Comparison of ENCODE assay signal across 8 mouse cellular contexts in the genomic region with DNA sequence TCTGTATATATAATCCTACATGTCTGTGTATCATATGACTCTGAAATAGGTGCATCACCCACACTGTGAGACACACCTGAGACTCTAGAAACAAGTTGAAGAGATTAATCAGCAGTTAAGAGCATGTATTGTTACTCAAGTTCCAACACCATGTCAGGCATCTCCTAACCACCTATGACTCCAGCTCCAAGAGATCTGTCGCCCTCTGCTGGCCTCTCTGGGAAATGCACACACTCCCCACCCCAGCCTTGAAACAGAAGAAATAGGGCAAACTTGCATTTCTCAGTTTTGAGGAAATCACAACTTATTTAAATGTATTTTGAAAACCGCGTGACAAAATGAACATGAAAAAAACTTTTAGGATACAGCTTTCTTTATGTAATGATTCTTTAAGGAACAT. TPM values are rescaled to one million over a fixed set of nuclear protein-coding genes. Genes with fewer than 3 reads are reported as not detected.
DNase-seq lines count a peak whose midpoint lies in the region; ATAC-seq and TF ChIP-seq lines count a peak whose summit lies in the region.

No protein-coding gene starts in this region.

- H3K27me3 ChIP-seq in lung, embryonic 14.5 days (ENCODE audit: insufficient read depth, low read length): no peaks in the 10 kb centered on the region

- H3K4me2 ChIP-seq in lung, embryonic 14.5 days: no peak overlapping the region

- peak; percentile 93 for TF ChIP-seq CTCF in lung, embryonic 14.5 days (IDR thresholded peaks at IDR 0.05; ENCODE audit: low read depth)

- no peak overlapping the region for H3K4me3 ChIP-seq in lung, embryonic 14.5 days (ENCODE audit: low read depth, low read length)

- DNase-seq in B cell, adult 2 months: peak; percentile 85 to 87
- DNase-seq in NIH3T3 (ENCODE audit: low read depth): peak; percentile 82
- DNase-seq in cerebellum, postnatal 25 days: peak; percentile 51 to 74
- DNase-seq in gastrocnemius, postnatal 14 days: peak; percentile 57
- peak; percentile 67 to 89 for DNase-seq in kidney, postnatal 36 days
- DNase-seq in lung, embryonic 14.5 days: peak; percentile 85
- peak; percentile 48 to 65 for DNase-seq in right cerebral cortex, postnatal 10 days (ENCODE audit: low spot score in 2 of 2)
- DNase-seq in urinary bladder, postnatal 25 days (ENCODE audit: low spot score): peak; percentile 74

- ATAC-seq in lung, embryonic 14.5 days (ENCODE audit: insufficient read depth): no peak

- no peak overlapping the region for H3K27ac ChIP-seq in lung, embryonic 14.5 days (ENCODE audit: low read depth)

- 11% methylated on average over 3 of the region's 3 CpGs for WGBS in lung, embryonic 14.5 days

- intact Hi-C loops in gastrocnemius, postnatal 14 days (cut with DNase I; ENCODE audit: low total_unique reads): loop anchor here (5.0 to 10.0 kb wide), 2 partner anchors 89 to 342 kb away; no protein-coding TSS in a partner anchor

- no peaks in the 10 kb centered on the region for H3K4me1 ChIP-seq in lung, embryonic 14.5 days (ENCODE audit: insufficient read depth)

- no peaks in the 10 kb centered on the region for H3K36me3 ChIP-seq in lung, embryonic 14.5 days (ENCODE audit: insufficient read depth)

- no peak overlapping the region for H3K9ac ChIP-seq in lung, embryonic 14.5 days

- no peaks in the 10 kb centered on the region for H3K9me3 ChIP-seq in lung, embryonic 14.5 days (ENCODE audit: low read depth, low read length)

RNA-seq across cellular contexts. Expression of a gene that starts 23.4 kb away (rescaled TPM):
- under 1 TPM in 1 of 2 experiments, not detected in 1; 0.04 TPM for total RNA-seq in gastrocnemius, postnatal 14 days (2021)
- polyA plus RNA-seq in lung, embryonic 14.5 days (2014; fragmentation: Nextera tagmentation; extraction: Ambion mirVana): 0.18 TPM in 1 of 2 replicates, not detected in the other

RNA-seq across cellular contexts. Expression of a gene that starts 38.8 kb away (rescaled TPM):
- 10 to 100 TPM in 1 of 2 experiments, 1 to 10 TPM in 1; 8.2 to 10.0 TPM for total RNA-seq in gastrocnemius, postnatal 14 days (2021)
- 13.9 and 14.9 TPM in 2 replicates for polyA plus RNA-seq in lung, embryonic 14.5 days (2014; fragmentation: Nextera tagmentation; extraction: Ambion mirVana)
